Comparison of ENCODE assay signal across 13 mouse cellular contexts in genomic region chr5:139804573-139805111, GRCm38 (mm10). TPM values are rescaled to one million over a fixed set of nuclear protein-coding genes. Genes with fewer than 3 reads are reported as not detected.
DNase-seq lines count a peak whose midpoint lies in the region; ATAC-seq lines count a peak whose summit lies in the region.
"Had no signal": no experiment of that assay in that cellular context is flagged by ENCODE, and none has a peak within 500 bp of the region (broad histone marks: within the 10 kb centered on the region; RNA-seq: fewer than 3 reads in every experiment).

No protein-coding gene starts in this region.

- ATAC-seq in kidney, embryonic 15.5 days (replicated peaks; ENCODE audit: low FRiP score) = no peak
- ATAC-seq in intestine, embryonic 16.5 days = peak; percentile 72

- no peak overlapping the region for H3K27ac ChIP-seq in kidney, embryonic 15.5 days
- peak overlapping the region; percentile 42; the same call in 1 of the 2 replicates for H3K27ac ChIP-seq in embryonic facial prominence, embryonic 10.5 days (replicated peaks)
- peak overlapping the region; percentile 84 for H3K27ac ChIP-seq in intestine, embryonic 16.5 days (ENCODE audit: low read length)
- H3K27ac ChIP-seq: kidney, postnatal 0 days; midbrain, embryonic 12.5 days had no signal

- no peaks in the 10 kb centered on the region for H3K27me3 ChIP-seq in kidney, embryonic 15.5 days
- H3K27me3 ChIP-seq in embryonic facial prominence, embryonic 10.5 days (replicated peaks; ENCODE audit: low read depth, poor library complexity, severe bottlenecking) = no peaks in the 10 kb centered on the region
- no peaks in the 10 kb centered on the region for H3K27me3 ChIP-seq in intestine, embryonic 16.5 days (replicated peaks; ENCODE audit: control insufficient read depth, insufficient read depth, low read length)

- H3K4me2 ChIP-seq in kidney, embryonic 15.5 days = no peak overlapping the region
- no peak overlapping the region for H3K4me2 ChIP-seq in intestine, embryonic 16.5 days (ENCODE audit: low read depth, low read length)

- no peak overlapping the region for H3K4me3 ChIP-seq in kidney, embryonic 15.5 days (replicated peaks)
- H3K4me3 ChIP-seq in embryonic facial prominence, embryonic 10.5 days = no peak overlapping the region
- no peak overlapping the region for H3K4me3 ChIP-seq in intestine, embryonic 16.5 days (ENCODE audit: low read length)
- H3K4me3 ChIP-seq: midbrain, embryonic 12.5 days had no signal

- peaks cover 14% of the 10 kb centered on the region for H3K4me1 ChIP-seq in kidney, embryonic 15.5 days
- peaks cover 22% of the 10 kb centered on the region for H3K4me1 ChIP-seq in embryonic facial prominence, embryonic 10.5 days
- peaks cover 15% of the 10 kb centered on the region for H3K4me1 ChIP-seq in intestine, embryonic 16.5 days (ENCODE audit: control insufficient read depth, insufficient read depth, low read length)

- WGBS in kidney, embryonic 15.5 days = 88% methylated on average over 11 of the region's 11 CpGs
- 89% methylated on average over 11 of the region's 11 CpGs for WGBS in embryonic facial prominence, embryonic 10.5 days
- WGBS in intestine, embryonic 16.5 days = 73% methylated on average over 11 of the region's 11 CpGs

- no peak overlapping the region for H3K9ac ChIP-seq in kidney, embryonic 15.5 days
- H3K9ac ChIP-seq in intestine, embryonic 16.5 days (ENCODE audit: low read depth, low read length) = 0 out of 2 replicates have a peak overlapping the region, but pooled peaks have one; percentile 11
- H3K9ac ChIP-seq: midbrain, embryonic 12.5 days had no signal

- peak; percentile 6 for DNase-seq in kidney, adult 11 months
- no peak for DNase-seq in embryonic facial prominence, embryonic 10.5 days (ENCODE audit: low spot score)
- DNase-seq in spleen, postnatal 10 days (ENCODE audit: low spot score in 2 of 2) = peak; percentile 65 to 68
- DNase-seq in left cerebral cortex, adult 8-10 months (ENCODE audit: low spot score in 2 of 2) = no peak
- DNase-seq in retina, embryonic 14.5 days (ENCODE audit: low spot score) = no peak
- DNase-seq: adrenal gland, postnatal 10 days; cerebellum, adult 9-11 months; thymus, adult 2 months had no signal

- no peaks in the 10 kb centered on the region for H3K9me3 ChIP-seq in kidney, embryonic 15.5 days (replicated peaks)
- no peaks in the 10 kb centered on the region for H3K9me3 ChIP-seq in embryonic facial prominence, embryonic 10.5 days
- H3K9me3 ChIP-seq in intestine, embryonic 16.5 days (ENCODE audit: control insufficient read depth, low read length) = no peaks in the 10 kb centered on the region
- H3K9me3 ChIP-seq: midbrain, embryonic 12.5 days had no signal

- H3K36me3 ChIP-seq in kidney, embryonic 15.5 days = peaks cover 19% of the 10 kb centered on the region
- peaks cover 24% of the 10 kb centered on the region for H3K36me3 ChIP-seq in embryonic facial prominence, embryonic 10.5 days (replicated peaks)
- peaks cover 23% of the 10 kb centered on the region for H3K36me3 ChIP-seq in intestine, embryonic 16.5 days (ENCODE audit: control insufficient read depth, insufficient read depth, low read length)

RNA-seq across cellular contexts. Expression of gene Mafk, which starts 13.3 kb away (rescaled TPM):
- polyA plus RNA-seq in kidney, embryonic 15.5 days (2015; fragmentation: Nextera tagmentation; extraction: Ambion mirVana) = 10.6 and 11.1 TPM in 2 replicates
- 9.2 and 10.5 TPM in 2 replicates for polyA plus RNA-seq in embryonic facial prominence, embryonic 10.5 days (2016; fragmentation: Nextera tagmentation; extraction: Ambion mirVana)
- polyA plus RNA-seq in intestine, embryonic 16.5 days (2015; fragmentation: Nextera tagmentation; extraction: Ambion mirVana) = 25.0 and 25.2 TPM in 2 replicates
- total RNA-seq in left cerebral cortex, adult 8-10 months (2022) = 10 to 100 TPM in 2 of 4 experiments, 1 to 10 TPM in 2; 8.6 to 13.0 (median 10.0) TPM

RNA-seq across cellular contexts. Expression of gene Tmem184a, which starts 15.1 kb away (rescaled TPM):
- 5.8 and 7.2 TPM in 2 replicates for polyA plus RNA-seq in kidney, embryonic 15.5 days (2015; fragmentation: Nextera tagmentation; extraction: Ambion mirVana)
- polyA plus RNA-seq in embryonic facial prominence, embryonic 10.5 days (2016; fragmentation: Nextera tagmentation; extraction: Ambion mirVana) = 3.5 and 4.3 TPM in 2 replicates
- 120 and 151 TPM in 2 replicates for polyA plus RNA-seq in intestine, embryonic 16.5 days (2015; fragmentation: Nextera tagmentation; extraction: Ambion mirVana)
- total RNA-seq in left cerebral cortex, adult 8-10 months (2022) = under 1 TPM in 3 of 4 experiments, not detected in 1; 0.27 to 0.50 (median 0.39) TPM

RNA-seq across cellular contexts. Expression of gene Gm26938, which starts 21.6 kb away (rescaled TPM):
- polyA plus RNA-seq in kidney, embryonic 15.5 days (2015; fragmentation: Nextera tagmentation; extraction: Ambion mirVana) = not detected in 2 replicates
- not detected in 2 replicates for polyA plus RNA-seq in embryonic facial prominence, embryonic 10.5 days (2016; fragmentation: Nextera tagmentation; extraction: Ambion mirVana)
- polyA plus RNA-seq in intestine, embryonic 16.5 days (2015; fragmentation: Nextera tagmentation; extraction: Ambion mirVana) = not detected in 2 replicates
- not detected for total RNA-seq in left cerebral cortex, adult 8-10 months (2022)
- total RNA-seq: adrenal gland, postnatal 10 days had no signal
- polyA plus RNA-seq: gonadal fat pad, adult 2 months; kidney, postnatal 0 days; midbrain, embryonic 12.5 days; thymus, adult 2 months had no signal

RNA-seq across cellular contexts. Expression of gene Psmg3, which starts 22.0 kb away (rescaled TPM):
- polyA plus RNA-seq in kidney, embryonic 15.5 days (2015; fragmentation: Nextera tagmentation; extraction: Ambion mirVana) = 74.0 and 77.8 TPM in 2 replicates
- polyA plus RNA-seq in embryonic facial prominence, embryonic 10.5 days (2016; fragmentation: Nextera tagmentation; extraction: Ambion mirVana) = 91.9 and 95.0 TPM in 2 replicates
- polyA plus RNA-seq in intestine, embryonic 16.5 days (2015; fragmentation: Nextera tagmentation; extraction: Ambion mirVana) = 67.6 and 80.3 TPM in 2 replicates
- total RNA-seq in left cerebral cortex, adult 8-10 months (2022) = 10 to 100 TPM; 16.7 to 20.2 (median 19.1) TPM

RNA-seq across cellular contexts. Expression of gene Ints1, which starts 29.2 kb away (rescaled TPM):
- polyA plus RNA-seq in kidney, embryonic 15.5 days (2015; fragmentation: Nextera tagmentation; extraction: Ambion mirVana) = 26.1 and 27.7 TPM in 2 replicates
- polyA plus RNA-seq in embryonic facial prominence, embryonic 10.5 days (2016; fragmentation: Nextera tagmentation; extraction: Ambion mirVana) = 42.6 and 44.4 TPM in 2 replicates
- 18.8 and 18.9 TPM in 2 replicates for polyA plus RNA-seq in intestine, embryonic 16.5 days (2015; fragmentation: Nextera tagmentation; extraction: Ambion mirVana)
- total RNA-seq in left cerebral cortex, adult 8-10 months (2022) = 100 to 1,000 TPM in 2 of 4 experiments, 10 to 100 TPM in 2; 97.1 to 104 (median 99.7) TPM

Comparison
In these comparisons a context has a peak if more than half of its experiments do, and no peak if none do; other contexts are left out.
1. DNase-seq: peak in kidney, adult 11 months (single experiment) and spleen, postnatal 10 days (2 of 2); none in embryonic facial prominence, embryonic 10.5 days (single experiment), left cerebral cortex, adult 8-10 months (0 of 2) and retina, embryonic 14.5 days (single experiment).
2. RNA of gene Tmem184a, which starts 15.1 kb away (polyA plus RNA-seq): 120 to 151 TPM in intestine, embryonic 16.5 days; 5.8 to 7.2 TPM in kidney, embryonic 15.5 days and 3.5 to 4.3 TPM in embryonic facial prominence, embryonic 10.5 days; every median in the first group is over 10 times any median in the second.